Mouse (Mus musculus) right cerebral cortex, postnatal 25 days (tissue): ENCODE data around the gene Col24a1.
A peak's percentile ranks its signal among the peaks of the same experiment; 100 is the strongest.

ENCODE experiments used
- DNase-seq: peaks from one replicate; pipeline ENCODE4 v3.0.0; 2022

Gene Col24a1

GRCm38 (mm10) chr3:145292337-145293134 lies at the start of gene Col24a1:
Gene Col24a1, plus strand, starts transcription at chr3:145292472.
- peak; percentile 9 for DNase-seq

GRCm38 (mm10) chr3:145248040-145248439 lies 44.2 kb upstream of the Col24a1 start:
- DNase-seq: no peak

- no peak for DNase-seq
Observed at GRCm38 (mm10) chr3:145253066-145253465, 39.2 kb upstream of the Col24a1 start.

GRCm38 (mm10) chr3:145254764-145255396 lies 37.4 kb upstream of the Col24a1 start:
- peak; percentile 18 for DNase-seq

GRCm38 (mm10) chr3:145256647-145257046 lies 35.6 kb upstream of the Col24a1 start:
- DNase-seq: no peak

- DNase-seq: no peak
Observed at GRCm38 (mm10) chr3:145259678-145260077, 32.6 kb upstream of the Col24a1 start.

GRCm38 (mm10) chr3:145263131-145263530 lies 29.1 kb upstream of the Col24a1 start:
- DNase-seq: no peak

- no peak for DNase-seq
Observed at GRCm38 (mm10) chr3:145268066-145268465, 24.2 kb upstream of the Col24a1 start.

GRCm38 (mm10) chr3:145274191-145274590 lies 18.1 kb upstream of the Col24a1 start:
- no peak for DNase-seq

- DNase-seq: no peak
Observed at GRCm38 (mm10) chr3:145293207-145293606, 935 bp downstream of the Col24a1 start.

GRCm38 (mm10) chr3:145293623-145294307 lies 1.5 kb downstream of the Col24a1 start:
- DNase-seq: no peak

GRCm38 (mm10) chr3:145299980-145300591 lies 7.8 kb downstream of the Col24a1 start:
- DNase-seq: no peak

GRCm38 (mm10) chr3:145305311-145305710 lies 13.0 kb downstream of the Col24a1 start:
- DNase-seq: no peak

- DNase-seq: peak; percentile 9
Observed at GRCm38 (mm10) chr3:145307209-145307608, 14.9 kb downstream of the Col24a1 start.

GRCm38 (mm10) chr3:145320587-145321274 lies 28.5 kb downstream of the Col24a1 start:
- no peak for DNase-seq

GRCm38 (mm10) chr3:145325402-145325801 lies 33.1 kb downstream of the Col24a1 start:
- DNase-seq: no peak

GRCm38 (mm10) chr3:145331642-145332041 lies 39.4 kb downstream of the Col24a1 start:
- DNase-seq: no peak

- no peak for DNase-seq
Observed at GRCm38 (mm10) chr3:145334046-145334445, 41.8 kb downstream of the Col24a1 start.

GRCm38 (mm10) chr3:145337161-145337560 lies 44.9 kb downstream of the Col24a1 start:
- DNase-seq: no peak

- no peak for DNase-seq
Observed at GRCm38 (mm10) chr3:145339851-145340499, 47.7 kb downstream of the Col24a1 start.

GRCm38 (mm10) chr3:145348690-145349089 lies 56.4 kb downstream of the Col24a1 start:
- no peak for DNase-seq

- no peak for DNase-seq
Observed at GRCm38 (mm10) chr3:145353951-145354350, 61.7 kb downstream of the Col24a1 start.
